Mouse (Mus musculus): ENCODE measurements at regions not wholly inside any gene's neighbourhood (a gene's known extent, or its start where the extent isn't known, plus 50 kb on each side); places are given as distances from the start of the nearest gene placed in this dataset.

DNA sequence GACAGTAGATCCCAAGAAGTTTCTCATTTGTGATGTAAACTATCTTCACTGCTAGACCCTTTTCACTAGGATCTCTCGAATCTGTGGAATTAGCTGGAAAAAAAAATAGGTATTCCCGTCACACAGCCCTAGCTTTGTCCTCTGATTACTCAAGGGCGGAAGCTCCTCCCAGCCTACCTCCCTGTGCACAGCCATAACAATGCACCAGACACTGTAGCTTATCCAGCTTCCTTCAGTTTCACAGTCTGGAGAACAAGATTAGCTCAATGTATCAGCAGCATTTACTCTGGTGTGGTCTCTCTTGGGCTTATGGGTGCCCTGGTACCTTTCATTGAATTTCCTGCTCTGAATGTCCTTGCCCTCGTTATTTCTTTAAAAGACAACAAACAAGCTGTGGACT lies 174.0 kb downstream of the Pou4f1 start:
- Histone ChIP-seq H3K27ac (ENCODE audit: low read depth, low read length) (no peak overlapping the region), H3K4me1 (replicated peaks; ENCODE audit: control insufficient read depth, insufficient read depth, low read length) (no peaks in the 10 kb centered on the region), H3K9ac (ENCODE audit: low read depth, low read length) (no peak overlapping the region), H3K9me3 (ENCODE audit: control insufficient read depth) (no peaks in the 10 kb centered on the region), H3K36me3 (ENCODE audit: control insufficient read depth, insufficient read depth) (no peaks in the 10 kb centered on the region), H3K4me2 (replicated peaks; ENCODE audit: low read depth) (no peak overlapping the region), H3K4me3 (ENCODE audit: low read depth, low read length) (no peak overlapping the region), H3K27me3 (replicated peaks; ENCODE audit: control insufficient read depth, insufficient read depth, low read length) (no peaks in the 10 kb centered on the region)
- no peak for ATAC-seq
- no peak for TF ChIP-seq CTCF (IDR thresholded peaks at IDR 0.05; ENCODE audit: low read depth)
- WGBS, result 64% methylated on average over 4 of the region's 4 CpGs

DNA sequence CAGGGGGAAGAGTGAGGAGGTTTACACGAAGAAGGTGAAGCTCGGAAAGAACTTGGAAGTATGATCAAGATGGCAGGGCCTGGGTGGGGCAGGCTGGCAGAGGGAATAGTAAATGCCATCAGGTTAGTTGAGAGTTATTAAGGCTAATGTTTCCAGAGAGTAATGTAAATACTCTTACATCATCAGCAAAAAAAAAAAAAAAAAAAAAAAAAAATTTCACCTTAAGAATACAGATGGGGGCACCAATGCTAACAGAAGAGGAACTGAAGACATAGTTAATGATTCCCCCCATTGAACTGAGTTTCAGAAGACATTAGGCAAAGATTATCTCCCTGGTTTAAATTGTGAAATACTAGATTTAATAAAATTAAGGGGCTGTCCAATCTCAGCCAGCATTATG lies 174.7 kb downstream of the Pou4f1 start:
- Histone ChIP-seq H3K9ac (ENCODE audit: low read depth, low read length) (no peak overlapping the region), H3K9me3 (ENCODE audit: control insufficient read depth) (no peaks in the 10 kb centered on the region), H3K4me2 (replicated peaks; ENCODE audit: low read depth) (no peak overlapping the region)

DNA sequence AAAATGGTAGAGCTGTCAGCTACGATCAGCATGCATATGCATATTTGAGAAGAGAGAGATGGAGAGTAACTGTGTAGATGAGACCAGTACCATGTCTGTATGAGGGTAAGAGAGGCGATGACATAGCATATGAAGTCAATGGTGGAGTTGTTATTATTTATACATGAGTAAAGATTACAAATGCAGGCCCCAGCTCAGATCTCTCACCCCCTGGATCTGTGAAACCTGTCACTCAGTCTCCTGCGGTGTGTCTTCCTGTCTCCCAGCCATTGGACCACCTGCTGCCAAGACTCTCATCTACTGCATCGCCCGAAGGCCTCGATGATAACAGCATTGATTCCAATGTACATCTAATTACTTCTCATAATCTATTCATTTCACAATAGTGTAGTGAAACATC lies 187.4 kb downstream of the Pou4f1 start:
- 89% methylated on average over 6 of the region's 6 CpGs for WGBS
- no peak for TF ChIP-seq CTCF (IDR thresholded peaks at IDR 0.05; ENCODE audit: low read depth)
- H3K36me3 ChIP-seq (ENCODE audit: control insufficient read depth, insufficient read depth), result no peaks in the 10 kb centered on the region
- H3K27me3 ChIP-seq (replicated peaks; ENCODE audit: control insufficient read depth, insufficient read depth, low read length), result no peaks in the 10 kb centered on the region
- H3K4me3 ChIP-seq (ENCODE audit: low read depth, low read length), result no peak overlapping the region
- H3K4me1 ChIP-seq (replicated peaks; ENCODE audit: control insufficient read depth, insufficient read depth, low read length), result no peaks in the 10 kb centered on the region
- H3K9me3 ChIP-seq (ENCODE audit: control insufficient read depth), result no peaks in the 10 kb centered on the region
- no peak for ATAC-seq
- H3K9ac ChIP-seq (ENCODE audit: low read depth, low read length), result no peak overlapping the region
- H3K4me2 ChIP-seq (replicated peaks; ENCODE audit: low read depth), result no peak overlapping the region
- no peak overlapping the region for H3K27ac ChIP-seq (ENCODE audit: low read depth, low read length)

More for the DNA sequence above, 174.7 kb downstream of the Pou4f1 start:
- Histone ChIP-seq H3K4me3 (ENCODE audit: low read depth, low read length) (no peak overlapping the region), H3K4me1 (replicated peaks; ENCODE audit: control insufficient read depth, insufficient read depth, low read length) (no peaks in the 10 kb centered on the region), H3K36me3 (ENCODE audit: control insufficient read depth, insufficient read depth) (no peaks in the 10 kb centered on the region), H3K27me3 (replicated peaks; ENCODE audit: control insufficient read depth, insufficient read depth, low read length) (no peaks in the 10 kb centered on the region), H3K27ac (ENCODE audit: low read depth, low read length) (no peak overlapping the region)
- WGBS, result 87% methylated on average over 2 of the region's 2 CpGs
- no peak for TF ChIP-seq CTCF (IDR thresholded peaks at IDR 0.05; ENCODE audit: low read depth)
- ATAC-seq, result no peak

DNA sequence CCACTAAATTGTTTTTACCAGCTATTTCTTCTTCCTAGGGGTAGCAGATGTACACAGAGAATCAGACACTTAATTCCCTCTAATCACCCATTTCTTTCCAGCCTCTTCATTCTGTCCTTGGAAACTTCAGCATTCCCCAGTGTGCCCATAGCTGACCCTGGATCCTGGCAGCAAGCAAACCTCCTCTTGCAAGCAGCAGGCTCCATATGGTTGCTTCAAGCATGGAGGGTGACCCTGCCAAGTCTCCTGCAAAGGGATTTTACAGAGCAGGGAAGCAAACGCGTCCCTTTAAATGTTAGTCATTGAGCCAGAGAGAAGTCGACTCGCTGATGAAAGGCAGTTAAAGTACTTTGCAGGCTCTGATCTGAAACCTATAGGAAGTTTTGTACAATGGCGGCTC lies 187.9 kb downstream of the Pou4f1 start:
- H3K27me3 ChIP-seq (replicated peaks; ENCODE audit: control insufficient read depth, insufficient read depth, low read length), result no peaks in the 10 kb centered on the region
- H3K9me3 ChIP-seq (ENCODE audit: control insufficient read depth), result no peaks in the 10 kb centered on the region
- WGBS, result 79% methylated on average over 5 of the region's 5 CpGs
- no peak overlapping the region for H3K4me2 ChIP-seq (replicated peaks; ENCODE audit: low read depth)
- H3K27ac ChIP-seq (ENCODE audit: low read depth, low read length), result no peak overlapping the region
- H3K4me1 ChIP-seq (replicated peaks; ENCODE audit: control insufficient read depth, insufficient read depth, low read length), result no peaks in the 10 kb centered on the region
- no peaks in the 10 kb centered on the region for H3K36me3 ChIP-seq (ENCODE audit: control insufficient read depth, insufficient read depth)
- no peak for ATAC-seq
- no peak overlapping the region for H3K4me3 ChIP-seq (ENCODE audit: low read depth, low read length)
- H3K9ac ChIP-seq (ENCODE audit: low read depth, low read length), result no peak overlapping the region
- TF ChIP-seq CTCF (IDR thresholded peaks at IDR 0.05; ENCODE audit: low read depth), result no peak

DNA sequence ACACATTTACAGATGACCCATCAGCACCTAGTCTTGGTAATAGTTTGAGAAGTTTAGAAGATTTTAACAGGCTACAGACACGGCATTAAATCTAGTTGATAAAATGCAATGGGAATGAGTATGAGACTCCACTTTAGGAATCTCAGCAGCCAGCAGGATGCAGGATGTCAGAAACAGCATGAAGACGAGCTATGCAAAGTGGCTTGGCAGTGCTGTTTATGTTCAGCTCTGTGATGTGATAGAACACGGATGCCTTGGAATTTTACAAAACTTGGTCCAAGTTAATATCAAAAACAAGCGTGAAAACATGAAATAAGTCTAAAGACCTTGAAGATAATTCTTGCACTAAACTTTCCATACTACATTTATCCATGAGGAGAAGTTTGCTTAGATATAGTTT lies 193.0 kb downstream of the Pou4f1 start:
- no peaks in the 10 kb centered on the region for H3K27me3 ChIP-seq (replicated peaks; ENCODE audit: control insufficient read depth, insufficient read depth, low read length)
- H3K36me3 ChIP-seq (ENCODE audit: control insufficient read depth, insufficient read depth), result no peaks in the 10 kb centered on the region
- no peak overlapping the region for H3K9ac ChIP-seq (ENCODE audit: low read depth, low read length)
- H3K4me1 ChIP-seq (replicated peaks; ENCODE audit: control insufficient read depth, insufficient read depth, low read length), result no peaks in the 10 kb centered on the region
- no peak for ATAC-seq
- 65% methylated on average over 4 of the region's 4 CpGs for WGBS
- no peak overlapping the region for H3K4me3 ChIP-seq (ENCODE audit: low read depth, low read length)
- no peak for TF ChIP-seq CTCF (IDR thresholded peaks at IDR 0.05; ENCODE audit: low read depth)
- H3K9me3 ChIP-seq (ENCODE audit: control insufficient read depth), result no peaks in the 10 kb centered on the region
- H3K27ac ChIP-seq (ENCODE audit: low read depth, low read length), result no peak overlapping the region
- no peak overlapping the region for H3K4me2 ChIP-seq (replicated peaks; ENCODE audit: low read depth)

DNA sequence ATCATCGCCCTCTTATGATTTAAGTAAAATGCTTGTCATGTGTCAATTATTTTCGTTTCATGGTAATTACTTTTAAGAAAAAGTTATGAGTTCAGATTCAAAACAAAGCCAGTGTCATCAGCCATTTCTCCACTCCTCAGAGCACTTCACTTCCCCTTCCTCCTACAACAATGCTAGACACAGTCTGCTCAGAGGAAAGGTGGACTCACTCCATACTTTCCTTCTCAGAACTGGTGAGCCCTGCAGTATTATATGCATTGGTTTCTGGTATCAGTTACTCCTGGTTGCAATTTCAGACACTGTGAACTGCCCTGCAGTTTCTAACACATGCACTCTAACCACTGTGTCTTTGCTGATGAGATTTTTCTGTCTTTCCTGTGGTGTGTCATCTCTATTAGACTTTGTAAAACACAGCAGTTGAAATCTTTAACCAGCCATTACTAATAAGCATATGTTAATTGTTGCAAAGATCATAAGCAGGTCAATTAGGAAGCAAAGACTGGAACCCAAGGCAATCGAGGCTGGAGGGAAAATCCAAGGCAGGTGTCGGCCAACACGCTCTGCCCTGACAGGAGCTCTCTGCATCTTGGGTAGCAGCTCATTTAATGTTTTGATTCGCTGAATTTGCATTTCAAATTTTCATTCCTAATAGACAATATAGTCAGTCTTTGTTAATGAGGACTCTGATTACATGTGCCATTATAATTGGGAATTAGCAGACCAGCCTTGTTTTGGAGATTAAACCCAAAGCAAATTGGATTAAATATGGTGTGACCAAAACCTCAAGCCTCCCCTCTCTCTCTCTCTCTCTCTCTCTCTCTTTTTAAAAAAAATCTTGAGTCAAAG lies 202.7 kb downstream of the Pou4f1 start:
- no peaks in the 10 kb centered on the region for H3K27me3 ChIP-seq (replicated peaks; ENCODE audit: control insufficient read depth, insufficient read depth, low read length)
- 74% methylated on average over 6 of the region's 6 CpGs for WGBS
- no peak for TF ChIP-seq CTCF (IDR thresholded peaks at IDR 0.05; ENCODE audit: low read depth)
- no peak overlapping the region for H3K4me2 ChIP-seq (replicated peaks; ENCODE audit: low read depth)
- H3K27ac ChIP-seq (ENCODE audit: low read depth, low read length), result no peak overlapping the region
- ATAC-seq, result no peak
- H3K9me3 ChIP-seq (ENCODE audit: control insufficient read depth), result no peaks in the 10 kb centered on the region
- no peaks in the 10 kb centered on the region for H3K36me3 ChIP-seq (ENCODE audit: control insufficient read depth, insufficient read depth)
- no peak overlapping the region for H3K9ac ChIP-seq (ENCODE audit: low read depth, low read length)
- H3K4me1 ChIP-seq (replicated peaks; ENCODE audit: control insufficient read depth, insufficient read depth, low read length), result no peaks in the 10 kb centered on the region
- no peak overlapping the region for H3K4me3 ChIP-seq (ENCODE audit: low read depth, low read length)
